Mouse (Mus musculus): ENCODE measurements around the gene Pyy.

Pyy gene

DNA sequence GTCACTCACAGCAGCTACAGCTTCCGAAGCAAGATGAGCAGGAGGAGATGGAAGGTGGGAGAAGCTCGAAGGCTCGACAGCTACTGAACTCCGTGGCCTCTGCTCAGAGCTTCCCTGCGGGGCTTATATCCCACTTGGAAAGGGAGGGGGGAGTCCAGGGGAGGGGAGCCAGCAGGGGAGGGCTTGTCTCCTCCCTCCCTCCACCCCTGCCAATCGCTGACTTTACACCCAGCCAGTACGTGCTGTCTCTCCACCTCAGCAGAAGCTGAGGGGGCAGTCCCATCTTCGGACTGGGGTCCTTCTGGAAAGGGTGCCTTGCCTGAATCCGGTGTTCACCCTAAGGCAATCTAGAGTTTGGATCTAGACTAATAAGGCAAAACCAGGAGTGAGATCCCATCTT, at the start of gene Pyy:
Gene Pyy, minus strand, starts transcription at position 101 of the 400 bp plus-strand sequence.
- no peak for DNase-seq (ENCODE audit: low spot score in 2 of 2)

DNA sequence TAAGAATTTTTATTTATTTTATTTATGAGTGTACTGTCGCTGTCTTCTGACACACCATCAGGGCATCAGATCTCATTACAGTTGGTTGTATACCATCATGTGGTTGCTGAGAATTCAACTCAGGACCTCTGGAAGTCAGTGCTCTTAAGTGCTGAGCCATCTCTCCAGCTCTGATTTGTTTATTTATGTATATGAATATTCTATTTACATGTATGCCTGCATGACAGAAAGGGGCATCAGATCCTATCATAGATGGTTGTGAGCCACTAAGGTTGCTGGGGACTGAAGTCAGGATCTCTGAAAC, 49.1 kb upstream of the Pyy start:
- no peak for DNase-seq (ENCODE audit: low spot score in 2 of 2)

DNA sequence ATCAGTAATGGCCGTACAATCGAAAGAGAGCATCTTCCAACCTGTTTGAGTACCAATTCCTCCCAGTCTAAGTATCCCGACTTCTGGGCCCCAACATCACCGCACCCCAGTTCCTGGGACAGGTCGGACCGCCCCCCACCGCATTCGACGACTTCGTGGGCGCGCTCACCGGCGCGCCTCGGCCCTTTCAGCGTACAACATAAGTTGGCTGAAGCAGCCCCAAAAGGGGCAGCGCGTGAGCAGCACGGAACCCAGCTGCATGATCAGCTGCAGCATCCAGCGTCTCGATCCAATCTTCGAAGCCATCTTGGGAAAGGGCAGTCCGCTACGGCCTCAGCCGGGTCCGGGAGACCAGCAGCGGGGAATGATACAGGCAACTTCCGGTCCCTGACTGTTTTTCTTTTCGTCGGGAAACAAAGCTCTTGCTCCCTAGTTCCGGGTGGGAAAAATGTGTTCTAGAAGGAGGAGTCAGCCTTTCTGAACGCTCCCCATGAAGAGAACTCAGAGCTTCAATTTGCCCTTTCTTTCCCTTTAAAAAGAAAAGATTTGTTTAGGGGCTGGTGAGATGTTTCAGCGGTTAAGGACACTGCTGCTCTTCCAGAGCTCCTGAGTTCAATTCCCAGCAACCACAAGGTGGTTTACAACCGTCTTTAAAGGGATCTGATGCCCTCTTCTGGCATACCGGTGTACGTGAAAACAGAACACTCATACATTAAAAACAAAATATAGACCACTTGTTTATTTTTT, 48.6 kb upstream of the Pyy start, which contains the start of gene Tmem101:
Gene Tmem101, minus strand, starts transcription at position 366 of the 747 bp plus-strand sequence.
- peak; percentile 81 to 84 for DNase-seq (ENCODE audit: low spot score in 2 of 2)

DNA sequence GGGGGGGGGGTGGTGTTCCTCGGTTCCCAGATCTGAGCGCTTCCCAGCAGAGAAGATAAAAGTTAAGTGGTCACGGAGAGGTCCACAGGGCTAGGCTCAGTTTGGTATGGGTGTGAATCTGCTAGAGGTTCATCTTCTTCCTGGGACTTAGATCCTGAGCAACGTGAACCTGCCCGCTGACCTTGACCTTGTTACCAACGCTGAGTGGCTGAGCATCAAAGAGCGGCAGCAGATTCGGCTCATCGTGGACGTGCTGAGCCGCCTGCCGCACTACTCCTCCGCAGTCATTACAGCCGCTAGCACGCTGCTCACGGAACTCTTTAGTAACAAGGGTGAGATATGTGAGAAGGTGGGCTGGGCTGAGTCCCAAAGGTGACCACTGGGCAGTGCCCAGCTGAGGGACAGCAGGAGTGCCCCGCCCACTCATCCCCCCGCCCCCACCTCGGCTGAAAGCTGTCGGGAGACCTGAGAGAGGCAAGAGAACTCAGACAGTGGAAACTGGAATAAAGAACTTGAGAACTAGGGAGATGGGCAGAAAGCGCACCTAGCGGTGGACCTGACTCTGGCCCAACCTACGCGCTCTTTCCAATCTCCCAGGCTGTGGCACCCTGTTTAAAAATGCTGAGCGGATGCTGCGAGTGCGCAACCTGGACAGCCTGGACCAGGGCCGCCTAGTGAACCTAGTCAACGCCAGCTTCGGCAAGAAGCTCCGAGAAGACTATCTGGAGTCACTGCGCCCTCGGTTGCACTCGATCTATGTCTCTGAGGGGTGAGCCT, 39.8 kb upstream of the Pyy start:
- no peak for DNase-seq (ENCODE audit: low spot score in 2 of 2)

DNA sequence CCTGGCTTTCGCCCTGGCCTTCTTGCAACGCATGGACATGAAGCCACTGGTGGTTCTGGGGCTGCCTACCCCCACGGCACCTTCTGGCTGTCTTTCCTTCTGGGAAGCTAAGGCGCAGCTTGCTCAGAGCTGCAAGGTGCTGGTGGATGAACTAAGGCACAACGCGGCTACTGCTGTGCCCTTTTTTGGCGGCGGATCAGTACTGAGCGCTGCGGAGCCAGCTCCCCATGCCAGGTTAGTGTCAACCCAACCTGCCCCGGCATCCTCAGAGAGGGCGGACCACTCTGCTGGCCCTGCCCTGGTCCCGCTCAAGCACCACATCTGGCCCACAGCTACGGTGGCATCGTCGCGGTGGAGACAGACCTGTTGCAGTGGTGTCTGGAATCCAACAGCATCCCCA, 38.9 kb upstream of the Pyy start:
- DNase-seq (ENCODE audit: low spot score in 2 of 2), result no peak

DNA sequence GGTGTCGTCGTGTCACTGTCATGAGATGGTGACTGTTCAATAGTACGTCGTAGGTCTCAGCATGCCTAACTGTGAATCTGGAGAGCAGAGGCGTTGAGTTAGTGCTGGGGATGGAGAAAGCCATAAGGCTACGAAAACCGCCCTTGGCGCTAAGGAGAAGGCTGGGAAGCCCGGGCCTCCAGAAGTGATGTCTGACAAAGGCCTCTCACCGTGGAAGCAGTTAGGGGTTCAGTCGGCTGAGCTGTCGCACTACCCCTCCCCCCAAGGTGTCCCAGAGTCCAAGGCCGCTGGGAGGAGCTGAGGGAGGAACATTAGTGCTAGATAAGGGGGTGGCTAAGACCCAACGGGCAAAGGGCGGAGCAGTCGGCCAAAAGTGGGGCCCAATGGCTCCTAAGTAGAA, 38.4 kb upstream of the Pyy start:
- no peak for DNase-seq (ENCODE audit: low spot score in 2 of 2)

DNA sequence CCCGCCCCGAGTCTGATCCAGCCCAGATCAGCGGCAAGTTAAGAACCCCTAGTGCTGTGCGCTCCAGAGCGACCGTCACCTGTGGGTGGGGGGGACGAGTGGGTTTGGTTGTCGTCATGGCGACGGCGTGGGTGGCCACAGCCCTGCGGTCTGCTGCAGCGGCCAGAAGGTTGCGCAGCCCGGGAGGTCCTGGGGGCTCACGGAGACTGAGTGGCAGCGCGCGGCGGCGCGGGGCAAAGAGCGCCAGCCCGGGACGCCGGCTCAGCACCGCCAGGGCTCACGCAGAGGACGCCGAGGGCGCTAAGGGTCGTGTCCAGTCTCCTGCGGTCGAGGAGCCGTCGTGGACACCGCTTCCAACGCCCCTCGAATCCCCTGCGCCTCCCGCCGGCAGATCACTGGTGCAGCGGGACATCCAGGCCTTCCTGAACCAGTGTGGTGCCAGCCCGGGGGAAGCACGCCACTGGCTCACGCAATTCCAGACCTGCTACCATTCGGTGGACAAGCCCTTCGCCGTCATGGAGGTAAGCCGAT, 37.9 kb upstream of the Pyy start, which contains the start of gene Nags:
Gene Nags, plus strand, starts transcription at position 43 of the 531 bp plus-strand sequence.
- no peak for DNase-seq (ENCODE audit: low spot score in 2 of 2)

DNA sequence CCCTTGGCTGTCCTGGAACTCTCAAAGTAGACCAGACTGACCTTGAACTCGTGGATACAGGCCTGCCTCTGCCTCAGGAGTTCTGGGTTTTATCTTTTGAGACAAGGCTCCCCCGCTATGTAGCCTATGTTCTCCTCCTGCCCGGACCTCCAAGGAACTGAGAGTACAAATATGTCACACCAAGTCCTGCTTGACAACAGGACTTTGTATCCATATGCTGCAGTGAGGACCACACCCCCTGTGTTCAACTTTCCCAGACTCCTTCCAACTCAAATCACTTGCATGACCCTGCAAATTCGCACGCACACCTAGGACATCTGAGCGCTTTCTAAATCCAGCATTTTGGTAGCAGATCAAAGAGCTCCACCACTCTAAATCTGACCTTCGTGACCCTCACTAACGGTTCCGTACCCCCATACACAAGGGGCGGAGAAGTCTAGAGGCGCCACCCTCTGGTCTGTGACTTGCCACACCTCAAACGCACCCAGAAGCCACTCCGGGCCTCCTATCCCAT, 37.4 kb upstream of the Pyy start:
- no peak for DNase-seq (ENCODE audit: low spot score in 2 of 2)

DNA sequence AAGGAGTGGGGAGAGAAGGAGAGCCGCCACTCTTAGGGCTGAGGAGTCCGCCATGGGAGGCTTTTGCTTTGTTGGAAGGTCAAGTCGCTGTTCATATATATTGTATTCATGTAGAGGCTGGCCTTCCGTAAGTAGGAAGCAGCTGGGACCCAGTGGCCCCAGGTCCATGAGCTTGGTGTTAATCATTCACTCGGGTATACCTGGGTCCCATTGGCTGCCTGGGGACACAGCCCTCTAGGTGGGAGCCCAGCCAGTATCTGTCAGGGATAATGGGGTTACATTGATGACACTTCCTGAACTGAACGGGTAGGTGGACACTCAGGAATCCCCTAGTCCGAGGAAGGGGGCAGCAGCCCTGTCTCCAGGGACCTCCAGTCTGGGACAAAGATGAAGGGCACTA, 34.7 kb upstream of the Pyy start:
- DNase-seq (ENCODE audit: low spot score in 2 of 2), result no peak

DNA sequence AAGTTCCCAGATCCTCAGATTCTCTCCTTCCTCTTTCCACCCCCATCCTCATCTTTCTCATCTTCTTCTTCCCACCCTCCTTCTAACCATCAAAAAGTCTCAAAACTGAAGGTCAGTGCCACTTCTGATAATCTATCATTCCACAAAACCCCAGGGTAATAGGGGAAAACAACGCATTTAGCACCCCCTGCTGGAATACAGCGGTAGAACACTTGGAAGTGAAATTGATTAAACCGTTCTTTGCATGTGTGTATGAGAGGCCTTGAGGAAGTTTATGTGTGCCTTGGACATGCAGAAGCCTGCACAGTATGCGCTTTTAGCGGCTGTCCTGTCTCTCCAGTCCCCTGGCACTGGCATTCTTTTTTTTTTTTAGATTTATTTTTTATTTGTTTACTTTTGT, 32.9 kb upstream of the Pyy start:
- DNase-seq (ENCODE audit: low spot score in 2 of 2), result peak in 1 of 2 experiments; percentile 51

DNA sequence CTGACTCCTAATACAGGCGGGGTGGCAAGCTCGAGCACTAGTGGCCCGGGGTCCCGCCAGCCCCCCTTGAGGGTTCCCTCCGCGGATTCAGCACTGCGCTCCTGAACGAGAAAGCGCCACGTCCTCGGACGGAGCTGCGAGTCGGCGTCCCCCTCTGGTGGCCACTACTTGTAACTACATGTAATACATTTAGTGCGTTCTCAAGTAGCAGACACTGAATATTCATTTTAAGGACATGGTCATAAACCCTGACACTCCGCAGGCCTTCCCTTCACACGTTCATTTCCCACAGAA, 30.8 kb upstream of the Pyy start:
- peak in 1 of 2 experiments; percentile 55 for DNase-seq (ENCODE audit: low spot score in 2 of 2)

DNA sequence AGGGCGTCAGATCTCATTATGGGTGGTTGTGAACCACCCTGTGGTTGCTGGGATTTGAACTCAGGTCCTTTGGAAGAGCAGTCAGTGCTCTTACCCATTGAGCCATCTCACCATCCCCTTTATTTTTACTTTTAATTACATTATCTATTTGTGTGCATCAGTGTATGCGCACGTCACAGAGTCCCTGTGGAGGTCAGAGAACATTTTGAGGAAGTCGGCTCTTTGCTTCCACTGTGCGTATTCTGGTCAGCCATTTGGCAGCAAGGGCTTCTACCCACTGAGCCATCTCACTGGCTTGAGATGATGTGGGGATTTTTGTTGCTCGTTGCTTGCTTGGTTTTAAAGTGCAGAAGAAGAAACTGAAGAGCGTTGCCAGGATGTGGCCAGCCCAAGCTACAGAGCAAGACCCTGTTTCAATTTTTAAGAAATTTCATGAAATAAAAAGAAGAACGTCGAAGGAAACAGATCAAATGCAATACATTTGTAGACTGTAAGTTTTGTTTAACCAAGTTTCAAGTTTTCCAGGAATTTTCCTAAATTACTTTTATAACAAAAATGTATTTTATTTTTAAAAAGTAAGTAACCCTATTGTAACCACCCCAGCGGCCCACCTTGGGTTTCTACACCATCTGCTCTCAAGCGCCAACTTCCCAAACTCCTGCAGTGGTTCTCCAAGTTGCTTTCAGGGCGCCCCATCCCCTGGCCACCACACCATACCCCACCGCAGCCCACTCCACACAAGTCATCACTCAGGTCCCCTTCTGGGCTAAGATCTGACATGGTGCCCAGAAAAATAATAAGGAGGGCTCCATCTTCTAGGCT, 30.2 kb upstream of the Pyy start:
- no peak for DNase-seq (ENCODE audit: low spot score in 2 of 2)

DNA sequence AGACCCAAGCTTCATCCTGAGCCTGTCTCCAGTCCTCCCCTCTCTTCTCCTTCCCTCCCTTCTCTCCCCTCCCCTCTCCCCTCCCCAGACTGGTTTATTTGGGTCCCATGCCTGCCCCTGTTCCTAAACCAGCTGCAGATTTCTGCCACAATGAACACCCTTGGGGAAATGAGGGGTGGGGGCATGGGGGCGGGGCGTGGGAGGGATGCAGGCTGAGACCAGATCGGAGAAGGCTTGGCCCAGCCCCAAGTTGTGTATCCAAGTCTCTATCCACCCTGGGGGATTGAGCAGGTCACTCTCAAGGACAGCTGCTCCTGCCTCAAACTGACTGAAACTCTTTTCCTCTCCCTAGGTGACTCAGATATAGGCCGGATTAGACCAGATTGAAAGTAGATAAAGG, 26.9 kb upstream of the Pyy start:
- no peak for DNase-seq (ENCODE audit: low spot score in 2 of 2)

DNA sequence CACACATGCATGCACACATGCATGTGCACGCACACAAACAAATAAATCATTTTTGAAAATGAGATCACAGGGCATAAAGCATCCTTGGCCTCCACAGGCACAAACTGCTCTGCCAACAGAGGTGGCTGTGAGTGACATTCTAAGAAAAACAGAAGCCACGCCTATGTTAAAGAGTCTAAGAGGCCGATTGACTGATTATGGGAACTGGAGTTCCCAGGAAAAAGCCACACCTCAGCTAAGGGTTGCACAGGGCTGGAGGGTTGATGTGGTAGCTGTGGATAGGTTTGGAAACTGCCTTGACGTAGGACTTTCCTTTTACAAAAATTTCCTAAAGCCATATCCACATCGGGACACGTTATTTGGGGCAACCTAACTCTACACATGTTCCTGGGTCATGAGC, 9.8 kb upstream of the Pyy start:
- no peak for DNase-seq (ENCODE audit: low spot score in 2 of 2)

DNA sequence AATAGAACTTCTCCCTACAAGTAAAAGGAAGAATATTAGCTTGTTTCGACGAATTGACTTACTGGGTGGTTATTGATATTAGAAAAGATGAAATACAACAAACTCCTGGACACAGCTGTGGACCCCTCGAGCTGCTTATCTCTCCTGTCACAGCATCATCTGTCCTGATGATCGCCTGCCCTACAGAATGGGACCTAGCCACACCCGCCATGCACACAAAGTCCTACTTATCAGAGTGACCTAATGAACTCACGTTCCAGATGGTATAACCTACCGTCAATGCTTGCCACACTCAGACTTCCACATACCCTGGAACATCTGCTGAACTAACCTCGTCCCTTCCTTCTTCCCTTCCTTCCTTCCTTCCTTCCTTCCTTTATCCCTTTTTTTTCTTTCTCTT, 8.6 kb upstream of the Pyy start:
- DNase-seq (ENCODE audit: low spot score in 2 of 2), result no peak

DNA sequence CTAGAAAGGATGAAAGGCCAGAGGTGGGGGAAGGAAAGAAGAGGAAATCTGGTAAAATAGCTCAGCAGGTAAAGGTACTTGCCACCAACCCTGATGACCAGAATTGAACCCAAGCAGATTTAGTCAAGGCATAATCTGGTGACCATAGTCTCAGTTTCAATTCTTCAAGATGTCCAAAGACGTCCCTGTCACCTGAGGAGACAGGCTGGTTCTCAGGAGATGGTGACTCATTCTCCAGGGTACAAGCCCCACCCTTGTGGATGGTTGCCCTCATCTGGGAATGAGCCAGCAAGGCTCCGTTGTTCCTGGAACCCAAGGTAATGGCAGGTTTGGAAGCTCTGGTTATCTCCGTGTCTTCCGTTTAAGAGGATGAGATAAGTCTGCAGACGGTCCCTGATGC, 3.9 kb upstream of the Pyy start:
- no peak for DNase-seq (ENCODE audit: low spot score in 2 of 2)

DNA sequence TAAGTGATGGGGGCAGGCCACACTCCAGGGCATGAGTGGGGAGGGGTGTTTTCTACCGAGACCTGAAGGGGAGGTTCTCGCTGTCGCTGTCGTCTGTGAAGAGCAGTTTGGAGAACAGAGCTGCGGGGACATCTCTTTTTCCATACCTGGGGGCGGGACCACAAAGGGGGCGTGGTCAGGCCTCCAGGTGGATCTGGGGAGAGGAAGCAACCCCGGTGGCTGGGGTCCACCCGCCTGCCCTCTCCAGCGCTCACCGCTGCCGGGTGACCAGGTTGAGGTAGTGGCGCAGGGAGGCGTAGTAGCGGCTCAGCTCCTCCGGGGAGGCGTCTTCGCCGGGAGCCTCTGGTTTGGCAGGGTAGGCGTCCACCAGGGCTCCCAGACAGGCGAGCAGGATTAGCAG, 721 bp downstream of the Pyy start:
- no peak for DNase-seq (ENCODE audit: low spot score in 2 of 2)

DNA sequence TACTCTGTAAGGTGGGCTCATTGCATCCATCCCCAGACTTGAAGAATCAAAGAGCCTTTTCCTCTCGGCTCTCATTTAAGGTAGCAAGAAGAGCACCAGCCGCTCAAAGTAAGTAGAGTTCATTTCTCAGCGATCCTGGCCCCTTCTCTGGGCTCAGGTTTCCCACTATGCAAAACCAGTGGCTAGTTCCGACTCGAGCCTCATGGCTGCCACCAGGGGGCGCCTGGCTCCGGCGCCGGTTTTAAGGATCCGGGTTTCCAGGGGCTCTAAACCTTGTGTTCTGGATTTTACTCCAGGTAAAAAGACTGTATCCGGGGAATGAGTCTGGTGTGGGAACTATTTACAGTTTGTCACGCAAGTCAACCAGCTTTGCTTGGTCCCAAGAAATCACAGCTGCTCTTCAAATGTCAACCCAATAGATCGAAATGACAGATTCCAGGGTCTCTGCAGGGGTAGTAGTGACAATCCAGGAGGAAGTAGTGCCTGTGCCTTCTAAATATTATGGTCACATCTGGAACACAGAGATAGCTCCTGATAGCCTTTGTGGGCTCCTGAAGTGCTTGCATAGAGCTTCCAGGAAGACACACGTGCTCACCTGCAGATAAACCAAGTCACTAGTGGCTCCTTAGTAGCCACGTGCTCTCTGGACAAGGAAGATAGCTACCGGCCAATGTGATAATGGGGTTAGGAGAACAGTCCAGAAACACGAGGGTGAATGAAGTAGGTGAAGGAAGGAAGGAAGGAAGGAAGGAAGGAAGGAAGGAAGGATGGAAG, 5.0 kb downstream of the Pyy start:
- peak in 1 of 2 experiments; percentile 56 for DNase-seq (ENCODE audit: low spot score in 2 of 2)

DNA sequence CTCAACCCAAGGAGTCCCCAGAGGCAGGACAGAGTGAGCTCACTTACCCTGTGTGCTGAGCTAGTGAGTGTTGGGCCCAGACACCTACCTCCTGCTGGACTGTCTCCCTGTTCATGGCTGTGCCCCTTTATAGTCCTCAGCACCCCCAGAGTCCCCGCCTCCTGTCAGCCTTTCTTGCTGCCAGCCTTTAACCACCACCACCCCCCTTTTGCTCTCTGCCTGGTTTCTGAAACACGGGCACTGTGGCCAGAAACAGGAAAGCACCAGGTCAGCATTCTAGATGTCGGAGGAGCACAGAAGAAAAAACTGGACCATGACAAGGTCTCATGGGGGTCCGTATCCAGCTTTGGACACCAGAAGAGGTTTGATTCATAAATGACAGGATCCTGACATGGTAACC, 6.4 kb downstream of the Pyy start, which contains the start of gene Ppy:
Gene Ppy, minus strand, starts transcription at position 101 of the 400 bp plus-strand sequence.
- no peak for DNase-seq (ENCODE audit: low spot score in 2 of 2)

DNA sequence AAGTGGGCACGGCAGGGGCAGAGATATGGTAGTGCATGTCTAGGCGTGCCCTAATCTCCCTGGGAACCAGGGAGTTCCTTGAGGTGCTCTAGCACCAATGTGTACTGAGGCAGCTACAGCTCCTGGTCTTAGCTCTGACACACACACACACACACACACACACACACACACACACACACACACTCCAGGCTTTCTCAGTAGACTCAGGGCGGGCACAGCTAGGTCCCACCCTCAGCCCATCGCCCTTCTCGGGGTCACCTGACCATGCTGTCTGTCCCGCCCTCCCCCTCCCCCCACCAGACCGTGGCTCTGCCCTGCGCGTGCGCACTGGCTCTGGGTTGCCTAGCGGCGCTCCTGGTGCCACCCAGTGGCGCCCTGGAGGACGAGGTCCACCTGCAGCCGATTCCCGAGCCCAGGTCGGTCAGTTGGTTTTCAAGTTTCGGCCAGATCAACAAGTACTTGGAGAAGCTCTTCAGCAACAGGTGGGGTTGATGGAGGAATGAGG, 10.7 kb downstream of the Pyy start:
- DNase-seq (ENCODE audit: low spot score in 2 of 2), result peak; percentile 33 to 42

DNA sequence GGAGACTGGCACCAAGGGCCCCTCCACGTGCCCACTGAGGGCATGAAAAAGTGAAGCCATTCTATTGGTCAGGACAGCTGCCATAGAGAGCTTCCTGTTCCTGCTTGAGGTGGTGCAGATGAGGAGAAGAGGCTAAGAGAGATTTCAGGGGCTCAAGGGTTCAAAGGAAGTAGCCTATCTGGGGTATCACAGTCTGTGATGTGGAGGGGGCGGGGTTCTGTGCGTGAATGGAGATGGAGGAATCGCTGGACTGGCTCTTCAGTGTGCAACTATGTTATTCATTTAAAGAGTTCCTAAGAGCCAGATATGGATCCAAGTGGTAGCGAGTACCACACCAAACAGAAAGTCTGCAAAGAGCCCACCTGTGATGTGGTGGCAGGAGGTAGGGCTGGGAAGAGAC, 11.2 kb downstream of the Pyy start:
- no peak for DNase-seq (ENCODE audit: low spot score in 2 of 2)
